Mouse (Mus musculus) lung, adult 2 months (tissue): ENCODE data around the gene Tmem203. TPM values are rescaled to one million over a fixed set of nuclear protein-coding genes. Genes with fewer than 3 reads are reported as not detected.

Experiments used
- DNase-seq: peaks from one replicate; pipeline ENCODE4 v3.0.0; 2022
- H3K4me1 ChIP-seq: fragments of 200-500 bp; 2 replicates; pipeline ENCODE4 v1.6.1; 2011; ENCODE audit warnings: low read length; ENCODE audit not compliant: control insufficient read depth, insufficient read depth
- H3K4me3 ChIP-seq: fragments of 200-500 bp; replicated peaks from 2 replicates; pipeline ENCODE3; 2011; ENCODE audit warnings: low read depth, mild to moderate bottlenecking, control low read depth, low read length; ENCODE audit errors: extremely low read depth
- CTCF ChIP-seq: fragments of 200-500 bp; IDR thresholded peaks from 2 replicates; pipeline ENCODE4 v1.5.1; 2011; ENCODE audit warnings: mild to moderate bottlenecking, low read length, control low read depth; ENCODE audit not compliant: insufficient read depth
- POLR2A ChIP-seq: fragments of 200-500 bp; IDR thresholded peaks from 2 replicates; pipeline ENCODE4 v1.6.1; 2011; ENCODE audit warnings: low read depth, mild to moderate bottlenecking, control low read depth, low read length, borderline replicate concordance; ENCODE audit errors: extremely low read depth
- WGBS: fragments of 180-500 bp; shearing (Covaris S2); methylation state at CpG from one replicate; pipeline ENCODE4 v1.1.7; 2018; 5-methylcytosine and 5-hydroxymethylcytosine counted together
- polyA plus RNA-seq: library from polyadenylated mRNA; depleted of rRNA; stranded (reverse); fragments of >200 nt; gene quantifications from 2 replicates; pipeline ENCODE4 v1.2.3, GENCODE M21; 2012; rRNA removed

Tmem203 gene
- polyA plus RNA-seq: 53.5 and 54.5 TPM in 2 replicates

DNA sequence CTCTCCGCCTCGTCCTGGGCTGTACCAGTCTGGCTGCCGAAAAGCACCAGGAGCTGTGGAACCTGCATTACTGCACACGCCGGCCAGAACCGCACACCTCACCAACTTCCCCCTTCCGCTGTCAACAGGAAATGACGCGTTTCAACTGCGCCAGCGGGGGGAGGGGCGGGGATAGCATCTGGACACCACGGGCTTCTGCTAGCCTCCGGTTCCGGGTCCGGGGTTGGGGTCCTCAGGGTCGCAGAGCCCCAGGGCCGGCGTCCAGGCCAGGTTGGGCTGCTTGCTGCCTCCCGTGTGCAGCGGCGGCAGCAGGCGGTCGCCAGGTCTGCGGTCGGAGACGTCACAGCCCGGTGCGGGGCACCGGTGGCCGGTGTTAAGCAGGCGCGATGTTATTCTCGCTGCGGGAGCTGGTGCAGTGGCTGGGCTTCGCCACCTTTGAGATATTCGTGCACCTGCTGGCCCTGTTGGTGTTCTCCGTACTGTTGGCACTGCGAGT, at the start of gene Tmem203:
Gene Tmem203 (plus strand): TSS at position 156 of the 496 bp plus-strand sequence.
- Histone ChIP-seq H3K4me1 (peaks cover 9% of the 10 kb centered on the region; the same call in 1 of the 2 replicates), H3K4me3 (peak within 1 kb of the TSS; percentile 93)
- TF ChIP-seq POLR2A (peak; percentile 84), CTCF (no peak)
- peak; percentile 89 for DNase-seq
- under 1% methylated on average over 39 of the region's 39 CpGs for WGBS

DNA sequence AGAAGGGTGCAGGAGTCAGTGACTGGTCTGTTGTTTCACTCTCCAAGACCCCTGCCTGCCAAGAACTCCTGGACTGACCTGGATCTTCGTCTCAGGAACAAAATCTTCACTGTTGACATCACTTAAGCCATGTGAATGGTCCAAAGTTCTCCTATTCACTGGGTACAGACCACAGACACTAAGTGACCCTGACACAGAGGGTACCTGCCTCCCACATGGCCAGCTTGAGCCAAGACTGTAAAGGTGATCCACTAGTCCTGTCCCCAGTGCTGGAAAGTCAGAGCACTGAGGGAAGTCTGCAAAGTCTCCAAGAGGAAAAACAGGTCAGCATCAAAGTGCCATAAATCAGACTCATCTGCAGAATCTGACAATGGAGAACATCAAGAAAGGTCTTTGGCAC, 47.6 kb upstream of the Tmem203 start:
- peaks cover 8% of the 10 kb centered on the region; the same call in 1 of the 2 replicates for H3K4me1 ChIP-seq
- WGBS: 85% methylated on average over 1 of the region's 1 CpGs
- DNase-seq: no peak
- no peak for TF ChIP-seq CTCF
- TF ChIP-seq POLR2A: no peak
- no peak overlapping the region for H3K4me3 ChIP-seq

DNA sequence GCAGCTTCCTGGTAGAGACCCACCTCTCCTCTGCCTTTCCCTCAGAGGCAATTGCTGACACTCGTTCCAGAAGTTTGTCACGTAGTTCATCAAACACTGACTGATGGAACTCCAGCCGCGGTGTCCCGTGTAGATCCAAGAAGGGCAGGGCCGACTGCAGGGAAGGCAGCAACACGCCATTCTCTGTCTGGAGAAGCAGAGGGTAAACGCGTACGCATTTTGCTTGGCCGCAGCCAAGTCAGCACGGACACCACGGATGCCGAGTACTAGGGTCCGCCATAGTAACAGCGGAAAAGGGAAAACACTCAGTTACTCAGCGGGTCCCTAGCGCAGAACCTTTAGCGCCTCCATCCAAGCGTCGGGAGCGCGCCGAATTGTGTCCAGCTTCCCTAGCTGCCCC, 44.6 kb upstream of the Tmem203 start:
- Histone ChIP-seq H3K4me3 (peak overlapping the region; percentile 90), H3K4me1 (peaks cover 8% of the 10 kb centered on the region; the same call in 1 of the 2 replicates)
- no peak for TF ChIP-seq POLR2A
- TF ChIP-seq CTCF: no peak
- peak; percentile 31 for DNase-seq
- WGBS: under 1% methylated on average over 24 of the region's 24 CpGs

DNA sequence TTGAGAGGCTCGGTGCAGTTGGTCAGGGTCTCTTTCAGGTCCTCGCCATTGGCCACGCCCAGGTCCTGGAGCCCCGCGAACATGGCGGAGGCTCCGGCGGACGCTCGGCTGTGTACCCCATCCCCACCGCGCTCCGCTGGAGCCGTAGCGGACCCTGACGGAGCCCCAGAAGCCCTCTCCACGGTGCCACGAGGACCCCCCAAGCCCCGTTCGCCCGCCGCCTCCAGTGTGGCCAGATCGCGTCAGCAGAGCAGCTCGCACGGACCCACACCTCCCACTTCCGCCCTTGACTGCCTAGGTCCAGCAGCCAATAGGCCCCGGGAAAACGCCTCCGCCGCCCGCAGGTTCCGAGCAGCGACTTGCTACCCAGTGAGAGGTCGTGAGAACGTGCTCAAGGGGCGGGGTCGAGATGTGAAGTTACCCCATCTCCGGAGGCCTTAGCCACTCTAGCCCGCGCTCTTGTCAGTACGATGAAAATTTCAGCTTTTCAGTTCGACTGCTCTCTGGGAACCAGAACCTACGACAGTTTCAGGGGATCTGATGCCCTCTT, 44.0 kb upstream of the Tmem203 start, which contains the start of gene Nelfb:
Gene Nelfb (minus strand): TSS at position 369 of the 550 bp plus-strand sequence.
- peaks cover 8% of the 10 kb centered on the region; the same call in 1 of the 2 replicates for H3K4me1 ChIP-seq
- under 1% methylated on average over 44 of the region's 44 CpGs for WGBS
- TF ChIP-seq POLR2A (peak; percentile 81; the same call in 1 of the 2 replicates), CTCF (no peak)
- peak; percentile 91 for DNase-seq
- H3K4me3 ChIP-seq: peak within 1 kb of the TSS; percentile 90

- TF ChIP-seq POLR2A: no peak
- TF ChIP-seq CTCF: no peak
- peaks cover 8% of the 10 kb centered on the region; the same call in 1 of the 2 replicates for H3K4me1 ChIP-seq
- DNase-seq: no peak
- no peak overlapping the region for H3K4me3 ChIP-seq
- WGBS: 71% methylated on average over 23 of the region's 23 CpGs
Measured at GRCm38 (mm10) chr2:25213266-25213865, 41.9 kb upstream of the Tmem203 start.

GRCm38 (mm10) chr2:25214444-25214843, 40.8 kb upstream of the Tmem203 start, which contains the start of gene Stpg3:
Stpg3 (minus strand) TSS chr2:25214637.
- no peak for TF ChIP-seq CTCF
- no peak for TF ChIP-seq POLR2A
- DNase-seq: no peak
- H3K4me1 ChIP-seq: peaks cover 8% of the 10 kb centered on the region; the same call in 1 of the 2 replicates
- no peak within 1 kb of the TSS for H3K4me3 ChIP-seq
- 66% methylated on average over 3 of the region's 3 CpGs for WGBS

GRCm38 (mm10) chr2:25217666-25218065, 37.6 kb upstream of the Tmem203 start:
- no peak for TF ChIP-seq CTCF
- no peak for TF ChIP-seq POLR2A
- H3K4me1 ChIP-seq: no peaks in the 10 kb centered on the region
- WGBS: 58% methylated on average over 2 of the region's 2 CpGs
- H3K4me3 ChIP-seq: no peak overlapping the region
- no peak for DNase-seq

DNA sequence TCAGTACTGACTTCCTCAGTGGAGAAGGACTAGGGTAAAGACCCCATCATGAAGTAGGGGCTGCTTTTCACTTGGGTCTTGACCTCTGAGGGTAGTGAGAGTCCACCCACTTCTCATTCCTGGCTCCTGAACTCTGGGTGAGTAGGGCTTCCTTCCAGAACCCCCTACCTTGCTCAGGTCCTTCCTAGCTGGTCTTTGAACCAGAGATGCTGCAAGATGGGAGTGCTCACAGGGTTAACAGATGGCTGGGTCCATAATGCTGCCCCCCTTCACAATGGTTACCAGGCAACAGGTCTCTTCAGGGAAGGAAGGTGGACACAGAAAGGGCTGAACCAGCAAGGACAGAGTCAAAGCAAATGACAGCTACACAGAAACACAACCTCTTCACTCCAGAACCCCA, 36.8 kb upstream of the Tmem203 start, which contains the start of gene Fam166a:
Gene Fam166a (plus strand): TSS at position 301 of the 400 bp plus-strand sequence.
- Histone ChIP-seq H3K4me3 (no peak within 1 kb of the TSS), H3K4me1 (no peaks in the 10 kb centered on the region; the same call in 1 of the 2 replicates)
- no peak for DNase-seq
- no peak for TF ChIP-seq CTCF
- TF ChIP-seq POLR2A: no peak

DNA sequence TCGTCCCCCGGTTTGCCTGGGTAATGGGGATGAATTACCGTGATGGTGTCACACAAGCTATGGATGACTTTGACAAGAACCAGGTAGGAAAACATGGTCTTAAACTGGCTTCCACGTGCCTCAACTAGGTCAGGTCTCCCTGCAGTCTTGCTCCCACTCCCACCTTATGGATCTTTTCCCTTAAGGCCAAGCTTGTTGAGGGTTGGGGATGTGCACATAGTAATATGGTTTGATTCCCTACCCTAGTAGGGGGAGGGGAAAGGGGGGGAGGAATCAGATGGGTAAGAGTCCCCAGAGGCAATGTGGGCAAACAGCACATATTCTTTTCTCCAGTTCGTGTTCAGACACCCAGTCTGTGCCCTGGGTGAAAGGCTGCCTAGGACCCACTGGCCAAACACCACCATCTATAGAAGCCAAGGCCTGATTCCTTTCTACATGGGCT, 33.9 kb upstream of the Tmem203 start:
- TF ChIP-seq CTCF (no peak), POLR2A (peak; percentile 38; the same call in 1 of the 2 replicates)
- H3K4me3 ChIP-seq: no peak overlapping the region
- peaks cover 6% of the 10 kb centered on the region for H3K4me1 ChIP-seq
- WGBS: 71% methylated on average over 5 of the region's 5 CpGs
- no peak for DNase-seq
